Mouse (Mus musculus) olfactory bulb, adult 2 months (tissue): ENCODE results near the gene Isg20l2. TPM values are rescaled to one million over a fixed set of nuclear protein-coding genes. Genes with fewer than 3 reads are reported as not detected.

Experiments
- H3K27ac ChIP-seq: fragments of 200-500 bp; 2 replicates; pipeline ENCODE4 v1.5.1; 2012; ENCODE audit warnings: low read depth, low read length; ENCODE audit not compliant: insufficient read depth
- H3K4me1 ChIP-seq: fragments of 200-500 bp; 2 replicates; pipeline ENCODE4 v1.6.1; 2012; ENCODE audit warnings: low read length; ENCODE audit not compliant: control insufficient read depth, insufficient read depth
- H3K4me3 ChIP-seq: fragments of 200-500 bp; 2 replicates; pipeline ENCODE4 v1.5.1; 2012; ENCODE audit warnings: mild to moderate bottlenecking, low read depth, low read length, moderate library complexity; ENCODE audit not compliant: insufficient read depth
- CTCF ChIP-seq: fragments of 200-500 bp; IDR thresholded peaks from 2 replicates; pipeline ENCODE4 v1.5.1; 2012; ENCODE audit warnings: low read depth, mild to moderate bottlenecking, low read length, moderate library complexity; ENCODE audit not compliant: insufficient read depth
- POLR2A ChIP-seq: fragments of 200-500 bp; IDR thresholded peaks from 2 replicates; pipeline ENCODE4 v1.6.1; 2012; ENCODE audit warnings: mild to moderate bottlenecking, low read depth, low read length, moderate library complexity; ENCODE audit not compliant: insufficient read depth
- WGBS: fragments of 180-500 bp; shearing (Covaris S2); methylation state at CpG from one replicate; pipeline ENCODE4 v1.1.7; 2018; 5-methylcytosine and 5-hydroxymethylcytosine counted together
- polyA plus RNA-seq: library from polyadenylated mRNA; stranded (reverse); fragments of >200 nt; gene quantifications from 2 replicates; pipeline ENCODE4 v1.2.4, GENCODE M21; 2012; ENCODE audit warnings: low replicate concordance; ENCODE audit not compliant: missing spikeins, insufficient read depth, insufficient read length

The Isg20l2 gene
- polyA plus RNA-seq, 1 experiment: not detected

GRCm38 (mm10) chr3:87942471-87942870 lies 12.4 kb downstream of the Isg20l2 start:
- WGBS: 82% methylated on average over 2 of the region's 2 CpGs
- no peak overlapping the region for H3K4me3 ChIP-seq
- no peak for TF ChIP-seq CTCF
- no peak for TF ChIP-seq POLR2A
- no peak overlapping the region for H3K27ac ChIP-seq
- H3K4me1 ChIP-seq: peaks cover 17% of the 10 kb centered on the region

- no peak overlapping the region for H3K27ac ChIP-seq
- peaks cover 27% of the 10 kb centered on the region for H3K4me1 ChIP-seq
- TF ChIP-seq POLR2A (no peak), CTCF (no peak)
- 78% methylated on average over 7 of the region's 7 CpGs for WGBS
- no peak overlapping the region for H3K4me3 ChIP-seq
These were observed 13.5 kb downstream of the Isg20l2 start for GRCm38 (mm10) chr3:87943586-87943985.

DNA sequence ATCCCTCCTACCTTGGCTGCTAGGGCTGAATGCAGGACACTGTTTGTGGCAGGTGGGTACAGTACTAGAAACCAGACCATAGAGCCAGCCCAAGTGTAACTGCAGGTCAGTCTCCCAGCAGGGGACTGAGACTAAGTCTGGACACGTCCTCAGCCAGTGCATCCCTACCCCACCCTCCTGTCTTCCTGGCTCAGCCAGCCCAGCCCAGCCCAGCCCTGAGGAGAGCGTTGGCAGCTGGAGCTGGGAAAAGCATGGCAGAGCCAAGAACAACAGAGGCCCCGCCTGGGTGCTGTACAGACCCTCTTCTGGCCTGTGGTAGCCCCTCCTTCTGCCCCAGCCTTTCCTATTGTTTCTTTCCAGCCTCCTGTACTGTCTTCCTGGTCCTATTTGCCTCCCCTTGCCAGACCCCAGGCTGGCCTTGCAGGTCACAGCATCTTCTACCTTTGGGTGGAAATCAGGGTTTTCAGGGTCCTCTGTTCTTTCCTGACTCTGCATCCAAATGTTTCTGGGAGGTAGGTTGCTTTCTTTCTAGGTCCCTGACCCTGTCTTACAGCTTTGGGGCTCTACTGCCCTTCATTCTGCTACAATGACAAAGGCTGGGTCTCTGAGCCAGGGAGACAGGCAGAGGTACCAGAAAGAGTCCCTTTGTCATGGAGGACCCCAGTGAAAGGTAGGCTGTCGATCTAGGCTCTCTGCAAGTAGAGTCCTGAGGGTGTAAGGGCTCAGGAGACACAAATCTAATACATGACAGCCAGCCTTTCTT lies 14.9 kb downstream of the Isg20l2 start:
- Histone ChIP-seq H3K4me3 (no peak overlapping the region), H3K27ac (no peak overlapping the region), H3K4me1 (peaks cover 38% of the 10 kb centered on the region)
- WGBS: 27% methylated on average over 4 of the region's 4 CpGs
- TF ChIP-seq CTCF: no peak
- TF ChIP-seq POLR2A: no peak

DNA sequence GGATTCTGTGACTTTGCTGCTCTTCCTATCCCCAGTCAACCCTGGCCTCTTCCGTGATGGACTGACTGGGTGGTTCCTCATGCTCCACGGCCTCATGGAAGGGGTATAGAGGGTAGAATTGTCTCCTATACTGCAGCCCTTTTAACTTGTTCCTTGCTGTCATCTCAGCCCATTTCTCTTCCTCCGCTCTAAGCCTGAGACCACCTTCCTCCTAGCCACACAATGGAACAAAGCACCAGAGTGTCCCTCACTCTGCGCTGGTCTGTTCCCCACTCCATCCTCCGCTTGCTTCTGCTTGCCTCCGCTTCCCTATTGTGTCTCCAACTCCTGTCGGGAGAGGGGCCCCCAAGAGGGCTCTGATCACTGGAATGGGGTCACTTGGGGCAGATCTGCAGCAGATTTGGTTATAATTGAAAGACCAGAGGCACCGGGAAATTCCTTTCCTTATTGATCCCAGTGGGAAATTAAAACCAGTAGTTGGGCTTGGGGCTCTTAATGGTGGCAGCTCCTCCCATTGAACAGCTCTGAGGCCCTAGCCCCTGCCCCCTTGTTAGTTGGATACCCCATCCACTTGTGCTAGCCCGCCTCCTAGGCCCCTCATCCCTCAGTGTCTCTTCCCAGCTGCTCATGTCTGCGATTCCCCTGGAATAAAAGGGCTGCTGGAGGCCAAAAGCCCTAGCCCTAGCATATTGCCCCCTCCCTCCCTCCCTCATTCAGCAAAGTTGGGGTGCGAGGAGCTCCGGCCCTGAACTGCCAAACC lies 15.8 kb downstream of the Isg20l2 start:
- WGBS: 56% methylated on average over 12 of the region's 12 CpGs
- Histone ChIP-seq H3K4me3 (no peak overlapping the region), H3K4me1 (peaks cover 43% of the 10 kb centered on the region), H3K27ac (no peak overlapping the region)
- TF ChIP-seq CTCF (no peak), POLR2A (no peak)

DNA sequence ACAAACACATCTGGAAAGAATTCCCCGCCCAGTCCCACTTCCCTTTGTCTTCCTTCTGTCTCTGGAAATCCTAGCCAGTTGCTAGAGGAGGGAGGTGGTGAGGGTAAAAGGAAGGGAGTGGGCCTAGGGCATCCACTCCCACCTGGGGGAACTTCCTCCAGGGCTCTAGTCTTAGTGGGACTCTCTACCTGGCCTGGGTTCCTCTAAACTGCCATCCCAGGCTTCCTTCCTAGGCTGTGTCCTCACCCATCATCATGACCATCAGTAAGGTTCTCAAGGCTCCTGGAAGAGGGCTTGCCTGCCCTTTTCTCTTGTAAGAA lies 16.4 kb downstream of the Isg20l2 start:
- TF ChIP-seq CTCF (no peak), POLR2A (no peak)
- 62% methylated on average over 1 of the region's 1 CpGs for WGBS
- Histone ChIP-seq H3K4me3 (no peak overlapping the region), H3K4me1 (peaks cover 44% of the 10 kb centered on the region), H3K27ac (no peak overlapping the region)

- peak overlapping the region; percentile 72 for H3K27ac ChIP-seq
- 11% methylated on average over 26 of the region's 26 CpGs for WGBS
- peak overlapping the region; percentile 8; the same call in 1 of the 2 replicates for H3K4me3 ChIP-seq
- TF ChIP-seq POLR2A (no peak), CTCF (no peak)
- H3K4me1 ChIP-seq: peaks cover 50% of the 10 kb centered on the region
These were observed 17.1 kb downstream of the Isg20l2 start for GRCm38 (mm10) chr3:87947056-87947810.

DNA sequence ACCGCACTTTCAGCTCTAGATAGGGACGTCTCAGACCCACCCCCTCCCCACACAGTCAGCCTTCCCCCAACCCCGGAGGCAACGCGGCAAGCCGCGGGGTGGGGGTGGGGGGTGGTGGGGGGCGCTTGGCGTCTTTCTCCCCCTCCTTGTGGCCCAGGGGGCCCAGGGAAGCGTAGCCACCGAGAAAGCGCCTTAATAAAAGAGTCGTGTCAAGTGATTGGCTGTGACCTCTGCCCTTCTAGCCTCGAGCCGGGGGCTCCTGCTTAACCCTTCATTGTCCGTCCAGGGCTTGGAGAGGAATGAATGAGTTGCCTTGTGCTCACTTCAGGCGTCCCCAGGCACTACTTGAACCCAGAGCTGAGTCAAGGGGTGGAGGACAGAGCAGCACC lies 17.7 kb downstream of the Isg20l2 start:
- Histone ChIP-seq H3K27ac (peak overlapping the region; percentile 49), H3K4me1 (peaks cover 56% of the 10 kb centered on the region), H3K4me3 (peak overlapping the region; percentile 19)
- WGBS: 2% methylated on average over 17 of the region's 17 CpGs
- TF ChIP-seq CTCF (0 out of 2 replicates have a peak, but pooled peaks have one; percentile 3), POLR2A (no peak)

- Histone ChIP-seq H3K4me1 (peaks cover 58% of the 10 kb centered on the region), H3K4me3 (peak within 1 kb of the TSS; percentile 19), H3K27ac (peak within 1 kb of the TSS; percentile 72)
- no peak for TF ChIP-seq POLR2A
- TF ChIP-seq CTCF: no peak
- WGBS: 11% methylated on average over 35 of the region's 35 CpGs
These were observed 18.5 kb downstream of the Isg20l2 start, which contains the start of gene Crabp2 for GRCm38 (mm10) chr3:87948378-87949265. Gene Crabp2, plus strand, starts transcription at chr3:87948666.
